8 mouse cellular contexts compared by ENCODE assay signal in genomic region chr7:28013549-28014444, GRCm38 (mm10). TPM values are rescaled to one million over a fixed set of nuclear protein-coding genes. Genes with fewer than 3 reads are reported as not detected.
DNase-seq lines count a peak whose midpoint lies in the region; ATAC-seq lines count a peak whose summit lies in the region.

Gene Zfp850 (minus strand): TSS chr7:28014115.

- H3K27me3 ChIP-seq in hindbrain, embryonic 11.5 days (ENCODE audit: control insufficient read depth, insufficient read depth, low read length): no peaks in the 10 kb centered on the region

- no peaks in the 10 kb centered on the region for H3K9me3 ChIP-seq in hindbrain, embryonic 11.5 days (ENCODE audit: control insufficient read depth, low read length)

- peak within 1 kb of the TSS; percentile 79 for H3K4me3 ChIP-seq in hindbrain, embryonic 11.5 days (ENCODE audit: low read depth, low read length)

- no peaks in the 10 kb centered on the region for H3K36me3 ChIP-seq in hindbrain, embryonic 11.5 days (ENCODE audit: control insufficient read depth, insufficient read depth, low read length)

- H3K9ac ChIP-seq in hindbrain, embryonic 11.5 days (ENCODE audit: low read depth, low read length): peak within 1 kb of the TSS; percentile 91

- 1% methylated on average over 47 of the region's 47 CpGs for WGBS in hindbrain, embryonic 11.5 days

- peak within 1 kb of the TSS; percentile 87 for H3K4me2 ChIP-seq in hindbrain, embryonic 11.5 days (replicated peaks; ENCODE audit: low read depth, low read length)

- H3K27ac ChIP-seq in hindbrain, embryonic 11.5 days (ENCODE audit: low read depth, low read length): 0 out of 2 replicates have a peak within 1 kb of the TSS, but pooled peaks have one; percentile 24

- H3K4me1 ChIP-seq in hindbrain, embryonic 11.5 days (replicated peaks; ENCODE audit: control insufficient read depth, insufficient read depth, low read length): no peaks in the 10 kb centered on the region

- peak; percentile 71 for DNase-seq in MN1 (ENCODE audit: low spot score)
- peak; percentile 78 for DNase-seq in cerebellum, adult 9-10 months
- peak; percentile 31 to 85 for DNase-seq in frontal cortex, adult 2 months (ENCODE audit: extremely low spot score in 1 of 2, low spot score in 1 of 2)
- peak; percentile 86 for DNase-seq in hindbrain, embryonic 11.5 days (ENCODE audit: low spot score)
- DNase-seq in layer of hippocampus, postnatal 10 days (ENCODE audit: low spot score in 2 of 2): peak; percentile 78 to 84
- peak; percentile 88 for DNase-seq in lung, postnatal 10 days
- DNase-seq in retina, adult 2 months (ENCODE audit: low read depth, low spot score): peak; percentile 60
- DNase-seq in thymus, postnatal 36 days: peak; percentile 78 to 79

- peak; percentile 95 for ATAC-seq in hindbrain, embryonic 11.5 days (ENCODE audit: low FRiP score)

RNA-seq across cellular contexts. Expression of gene Zfp850, which starts in this region (rescaled TPM):
- polyA plus RNA-seq in frontal cortex, adult 2 months (2012; rRNA removed): 2.2 TPM in 2 replicates
- 7.1 and 9.3 TPM in 2 replicates for polyA plus RNA-seq in hindbrain, embryonic 11.5 days (2014; fragmentation: Nextera tagmentation; extraction: Ambion mirVana)
- total RNA-seq in layer of hippocampus, postnatal 10 days (2021): 1 to 10 TPM; 5.6 to 5.9 TPM

Comparison
In these comparisons a context has a peak if more than half of its experiments do, and no peak if none do; other contexts are left out.
1. Peak in every context shown above with its lines: DNase-seq, ATAC-seq, H3K4me3 ChIP-seq and H3K27ac ChIP-seq.